In the genomic region with DNA sequence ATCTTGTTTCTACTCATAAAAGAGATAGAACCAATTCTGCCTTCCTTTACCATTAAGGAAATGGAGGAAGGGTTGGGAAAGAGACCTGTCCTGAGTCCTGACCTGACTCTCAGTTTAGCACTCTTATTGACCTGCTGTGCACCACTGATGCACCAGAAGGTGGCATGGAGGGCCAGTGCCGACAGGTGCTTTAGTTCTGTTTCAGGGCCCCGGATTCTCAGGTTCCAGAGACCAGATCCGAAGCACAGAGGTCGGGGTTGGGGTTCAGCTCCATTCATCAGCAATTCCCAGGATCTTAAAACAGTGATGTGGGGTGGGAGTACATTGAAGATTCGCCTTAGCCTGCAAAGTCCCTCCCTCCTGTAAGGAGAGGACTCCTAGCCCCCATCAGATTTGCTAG, we compare ENCODE assay signal across 8 mouse cellular contexts. TPM values are rescaled to one million over a fixed set of nuclear protein-coding genes. Genes with fewer than 3 reads are reported as not detected.
A peak's percentile ranks its signal among the peaks of the same experiment; 100 is the strongest.
DNase-seq lines count a peak whose midpoint lies in the region; ATAC-seq and TF ChIP-seq lines count a peak whose summit lies in the region.

No protein-coding gene starts in this region.

- no peak for ATAC-seq in forebrain, embryonic 16.5 days
- peak; percentile 28; the same call in 1 of the 2 replicates for ATAC-seq in liver, embryonic 15.5 days (ENCODE audit: insufficient read depth)

- peak overlapping the region; percentile 71 for H3K4me2 ChIP-seq in forebrain, embryonic 16.5 days (ENCODE audit: low read length)
- H3K4me2 ChIP-seq in liver, embryonic 15.5 days: peak overlapping the region; percentile 50

- H3K9ac ChIP-seq in heart, adult 2 months (ENCODE audit: low read depth, low read length): no peak overlapping the region
- H3K9ac ChIP-seq in forebrain, embryonic 16.5 days (replicated peaks; ENCODE audit: low read depth, low read length): peak overlapping the region; percentile 50
- H3K9ac ChIP-seq in liver, embryonic 15.5 days: no peak overlapping the region

- no peak for TF ChIP-seq POLR2A in heart, adult 2 months (IDR thresholded peaks at IDR 0.05; ENCODE audit: insufficient read depth, low read depth, low read length)

- no peak for TF ChIP-seq CTCF in heart, adult 2 months (IDR thresholded peaks at IDR 0.05)
- no peak for TF ChIP-seq CTCF in E14TG2a.4 (conservative IDR thresholded peaks at IDR 0.05; ENCODE audit: low read length)

- H3K79me2 ChIP-seq in heart, adult 2 months (replicated peaks; ENCODE audit: control insufficient read depth, insufficient read depth, low read length): no peaks in the 10 kb centered on the region

- H3K4me1 ChIP-seq in heart, adult 2 months (ENCODE audit: control insufficient read depth, insufficient read depth, low read length): peaks cover 5% of the 10 kb centered on the region
- H3K4me1 ChIP-seq in E14TG2a.4 (replicated peaks; ENCODE audit: low read depth, low read length): peaks cover 16% of the 10 kb centered on the region
- peaks cover 21% of the 10 kb centered on the region for H3K4me1 ChIP-seq in forebrain, embryonic 16.5 days (replicated peaks; ENCODE audit: control insufficient read depth, insufficient read depth, low read length)
- peaks cover 5% of the 10 kb centered on the region; the same call in 1 of the 2 replicates for H3K4me1 ChIP-seq in liver, embryonic 15.5 days (replicated peaks)

- TF ChIP-seq EP300 in heart, adult 2 months (IDR thresholded peaks at IDR 0.05; ENCODE audit: insufficient read depth, low read depth, low read length): no peak

- no peak overlapping the region for H3K27ac ChIP-seq in heart, adult 2 months
- H3K27ac ChIP-seq in forebrain, embryonic 16.5 days (ENCODE audit: low read length): no peak overlapping the region
- H3K27ac ChIP-seq in liver, embryonic 15.5 days (replicated peaks): no peak overlapping the region

- intact Hi-C loops in heart, adult 2 months (cut with DNase I): loop anchor here (5.0 kb wide), 1 partner anchor 124 kb away; a partner anchor contains a TSS

- 11% methylated on average over 5 of the region's 5 CpGs for WGBS in heart, adult 2 months
- 1% methylated on average over 5 of the region's 5 CpGs for WGBS in forebrain, embryonic 16.5 days
- 4% methylated on average over 5 of the region's 5 CpGs for WGBS in liver, embryonic 15.5 days (ENCODE audit: insufficient replicate concordance)

- peak overlapping the region; percentile 51 for H3K4me3 ChIP-seq in heart, adult 2 months
- peak overlapping the region; percentile 77 for H3K4me3 ChIP-seq in E14TG2a.4 (replicated peaks; ENCODE audit: low read length)
- peak overlapping the region; percentile 70 for H3K4me3 ChIP-seq in forebrain, embryonic 16.5 days (replicated peaks; ENCODE audit: low read length)
- peak overlapping the region; percentile 55; the same call in 1 of the 2 replicates for H3K4me3 ChIP-seq in liver, embryonic 15.5 days (replicated peaks)

- no peak for DNase-seq in heart, adult 2 months
- no peak for DNase-seq in heart, adult 8-10 months (ENCODE audit: low spot score)
- no peak for DNase-seq in ovary, adult 18-20 months (ENCODE audit: low spot score)
- DNase-seq in cerebellum, adult 8-10 months: no peak
- no peak for DNase-seq in spleen, postnatal 4 days (ENCODE audit: low spot score in 2 of 2)

- no peaks in the 10 kb centered on the region for H3K9me3 ChIP-seq in E14TG2a.4 (ENCODE audit: low read length)
- H3K9me3 ChIP-seq in forebrain, embryonic 16.5 days (ENCODE audit: control insufficient read depth, low read length): no peaks in the 10 kb centered on the region
- H3K9me3 ChIP-seq in liver, embryonic 15.5 days (replicated peaks): no peaks in the 10 kb centered on the region

- no peaks in the 10 kb centered on the region; the same call in 1 of the 2 replicates for H3K27me3 ChIP-seq in heart, adult 2 months (ENCODE audit: control insufficient read depth, insufficient read depth, low read length)
- peaks cover 49% of the 10 kb centered on the region for H3K27me3 ChIP-seq in E14TG2a.4 (ENCODE audit: insufficient read depth, low read length)
- H3K27me3 ChIP-seq in forebrain, embryonic 16.5 days (replicated peaks; ENCODE audit: control insufficient read depth, insufficient read depth, low read length): peaks cover 3% of the 10 kb centered on the region; the same call in 1 of the 2 replicates
- H3K27me3 ChIP-seq in liver, embryonic 15.5 days: peaks cover 35% of the 10 kb centered on the region

- no peaks in the 10 kb centered on the region for H3K36me3 ChIP-seq in heart, adult 2 months (ENCODE audit: control insufficient read depth, insufficient read depth, low read length)
- no peaks in the 10 kb centered on the region for H3K36me3 ChIP-seq in E14TG2a.4 (ENCODE audit: insufficient read depth, low read length)
- no peaks in the 10 kb centered on the region for H3K36me3 ChIP-seq in forebrain, embryonic 16.5 days (ENCODE audit: control insufficient read depth, insufficient read depth)
- H3K36me3 ChIP-seq in liver, embryonic 15.5 days (replicated peaks): no peaks in the 10 kb centered on the region

RNA-seq across cellular contexts. Expression of a gene that starts 0.4 kb away (rescaled TPM):
- total RNA-seq in heart, adult 2 months (2021): 1 to 10 TPM; 5.7 to 6.9 TPM
- 11.5 and 16.6 TPM in 2 replicates for polyA plus RNA-seq in heart, adult 2 months (2012; rRNA removed)
- total RNA-seq in heart, adult 8-10 months (2022): 10 to 100 TPM in 3 of 4 experiments, 1 to 10 TPM in 1; 9.1 to 18.3 (median 14.6) TPM
- 48.5 and 58.0 TPM in 2 replicates for polyA plus RNA-seq in forebrain, embryonic 16.5 days (2015; fragmentation: Nextera tagmentation; extraction: Ambion mirVana)
- 30.2 and 34.8 TPM in 2 replicates for polyA plus RNA-seq in liver, embryonic 15.5 days (2015; fragmentation: Nextera tagmentation; extraction: Ambion mirVana)

RNA-seq across cellular contexts. Expression of a gene that starts 42.2 kb away (rescaled TPM):
- total RNA-seq in heart, adult 2 months (2021): 10 to 100 TPM; 29.4 to 35.6 TPM
- 63.1 and 69.1 TPM in 2 replicates for polyA plus RNA-seq in heart, adult 2 months (2012; rRNA removed)
- total RNA-seq in heart, adult 8-10 months (2022): 10 to 100 TPM; 30.7 to 41.3 (median 34.9) TPM
- 37.5 and 50.3 TPM in 2 replicates for polyA plus RNA-seq in forebrain, embryonic 16.5 days (2015; fragmentation: Nextera tagmentation; extraction: Ambion mirVana)
- 7.3 and 7.7 TPM in 2 replicates for polyA plus RNA-seq in liver, embryonic 15.5 days (2015; fragmentation: Nextera tagmentation; extraction: Ambion mirVana)
